Mouse (Mus musculus): ENCODE results near the gene Nfe2l1. TPM values are rescaled to one million over a fixed set of nuclear protein-coding genes. Genes with fewer than 3 reads are reported as not detected.
A peak's percentile ranks its signal among the peaks of the same experiment; 100 is the strongest.

The Nfe2l1 gene
- total and polyA plus RNA-seq, 3 experiments: 37.5 to 66.5 (median 47.0) TPM

GRCm38 (mm10) chr11:96861878-96862289, 32.1 kb upstream of the Nfe2l1 start:
- H3K9me3 ChIP-seq (replicated peaks; ENCODE audit: insufficient read depth, low read length): no peaks in the 10 kb centered on the region
- no peak overlapping the region for H3K27ac ChIP-seq (ENCODE audit: control insufficient read depth, low read depth, low read length)
- H3K4me3 ChIP-seq (ENCODE audit: control insufficient read depth in 1 of 2, insufficient read depth in 1 of 2, low read depth in 2 of 2, low read length in 2 of 2): peak overlapping the region; percentile 56 to 64
- no peaks in the 10 kb centered on the region; a peak in 1 of 4 replicates for H3K27me3 ChIP-seq (ENCODE audit: control insufficient read depth in 1 of 2, insufficient read depth in 2 of 2, low read length in 2 of 2)
- peak overlapping the region; percentile 34; the same call in 1 of the 2 replicates for H3K9ac ChIP-seq (ENCODE audit: control insufficient read depth, low read depth, low read length, poor library complexity, severe bottlenecking)
- no peaks in the 10 kb centered on the region for H3K36me3 ChIP-seq (ENCODE audit: control insufficient read depth in 1 of 2, insufficient read depth in 2 of 2, low read length in 2 of 2)
- DNase-seq (ENCODE audit: low read depth, low spot score): peak; percentile 96
- H3K4me1 ChIP-seq (ENCODE audit: control insufficient read depth in 1 of 2, insufficient read depth in 2 of 2, low read length in 2 of 2): peaks cover 0 to 10% of the 10 kb centered on the region in 2 experiments; a peak in 1 of 4 replicates
- no peaks in the 10 kb centered on the region for H3K79me2 ChIP-seq (ENCODE audit: control insufficient read depth, insufficient read depth, low read length, poor library complexity)
- TF ChIP-seq HCFC1 (IDR thresholded peaks at IDR 0.05; ENCODE audit: low read depth, low read length) (peak; percentile 71), CHD1 (IDR thresholded peaks at IDR 0.05; ENCODE audit: low read depth, low read length) (no peak), TCF12 (IDR thresholded peaks at IDR 0.05; ENCODE audit: low read depth, low read length) (0 out of 2 replicates have a peak, but pooled peaks have one; percentile 25), TBP (IDR thresholded peaks at IDR 0.05; ENCODE audit: low read depth, low read length) (0 out of 2 replicates have a peak, but pooled peaks have one; percentile 32), ETS1 (IDR thresholded peaks at IDR 0.05; ENCODE audit: low read depth, low read length) (0 out of 2 replicates have a peak, but pooled peaks have one; percentile 9), USF2 (IDR thresholded peaks at IDR 0.05; ENCODE audit: borderline replicate concordance in 1 of 2, insufficient read depth in 1 of 2, low read depth in 1 of 2, low read length in 2 of 2) (no peak), ZNF384 (IDR thresholded peaks at IDR 0.05; ENCODE audit: low read depth, low read length) (peak; percentile 63), NRF1 (IDR thresholded peaks at IDR 0.05; ENCODE audit: insufficient read depth, low read depth, low read length, poor library complexity, severe bottlenecking) (peak; percentile 35; the same call in 1 of the 2 replicates), CHD2 (IDR thresholded peaks at IDR 0.05; ENCODE audit: low read length) (no peak), UBTF (IDR thresholded peaks at IDR 0.05; ENCODE audit: borderline replicate concordance, insufficient read depth, low read depth, low read length) (no peak), SIN3A (IDR thresholded peaks at IDR 0.05; ENCODE audit: low read length) (peak; percentile 92), KAT2A (conservative IDR thresholded peaks at IDR 0.05; ENCODE audit: low read depth, low read length) (no peak), GABPA (IDR thresholded peaks at IDR 0.05; ENCODE audit: low read depth, low read length) (no peak), RCOR1 (IDR thresholded peaks at IDR 0.05; ENCODE audit: low read depth, low read length) (0 out of 2 replicates have a peak, but pooled peaks have one; percentile 11), MYB (IDR thresholded peaks at IDR 0.05; ENCODE audit: low read depth, low read length) (no peak), BHLHE40 (IDR thresholded peaks at IDR 0.05; ENCODE audit: borderline replicate concordance, low read depth, low read length) (peak; percentile 95), MAX (IDR thresholded peaks at IDR 0.05; ENCODE audit: low read length) (0 out of 2 replicates have a peak, but pooled peaks have one; percentile 28), TAL1 (IDR thresholded peaks at IDR 0.05; ENCODE audit: low read length) (no peak), EP300 (IDR thresholded peaks at IDR 0.05; ENCODE audit: low read depth in 1 of 2, low read length in 2 of 2) (peak in 1 of 2 experiments; percentile 13; a peak in 1 of 4 replicates), ZKSCAN1 (IDR thresholded peaks at IDR 0.05; ENCODE audit: low read depth, low read length) (no peak), MXI1 (IDR thresholded peaks at IDR 0.05; ENCODE audit: low read depth, low read length) (peak; percentile 89), NELFE (IDR thresholded peaks at IDR 0.05; ENCODE audit: low read depth, low read length) (no peak), MYC (IDR thresholded peaks at IDR 0.05; ENCODE audit: low read depth, low read length) (0 out of 2 replicates have a peak, but pooled peaks have one; percentile 71), POLR2A (IDR thresholded peaks at IDR 0.05; ENCODE audit: control insufficient read depth in 1 of 2, insufficient read depth in 1 of 2, low read depth in 1 of 2, low read length in 2 of 2, poor library complexity in 1 of 2) (no peak), CTCF (IDR thresholded peaks at IDR 0.05 in 2 of 3, conservative IDR thresholded peaks at IDR 0.05 in 1 of 3; ENCODE audit: control insufficient read depth in 1 of 3, insufficient read depth in 1 of 3, low read depth in 2 of 3, low read length in 3 of 3, poor library complexity in 1 of 3, severe bottlenecking in 1 of 3) (peak; percentile 76 to 100 (median 100)), E2F4 (IDR thresholded peaks at IDR 0.05; ENCODE audit: borderline replicate concordance, low read depth, low read length) (no peak), POLR2AphosphoS2 (IDR thresholded peaks at IDR 0.05; ENCODE audit: low read length) (no peak), ELF1 (IDR thresholded peaks at IDR 0.05; ENCODE audit: low read depth, low read length) (peak; percentile 72), MEF2A (IDR thresholded peaks at IDR 0.05; ENCODE audit: extremely low read depth, insufficient replicate concordance, low read depth, low read length, poor library complexity, severe bottlenecking) (no peak), RAD21 (IDR thresholded peaks at IDR 0.05; ENCODE audit: low read depth, low read length) (no peak; the same call in none of the 2 replicates), MAZ (IDR thresholded peaks at IDR 0.05; ENCODE audit: low read depth, low read length) (peak; percentile 72; the same call in 1 of the 2 replicates), JUND (IDR thresholded peaks at IDR 0.05; ENCODE audit: low read depth, low read length) (no peak), POLR2AphosphoS5 (IDR thresholded peaks at IDR 0.05; ENCODE audit: borderline replicate concordance, low read depth, low read length) (no peak), GATA1 (IDR thresholded peaks at IDR 0.05; ENCODE audit: low read depth, low read length) (no peak), MAFK (IDR thresholded peaks at IDR 0.05; ENCODE audit: borderline replicate concordance, low read depth, low read length) (no peak), SMC3 (IDR thresholded peaks at IDR 0.05; ENCODE audit: low read depth, low read length) (peak; percentile 96), USF1 (IDR thresholded peaks at IDR 0.05; ENCODE audit: low read depth, low read length) (peak; percentile 27; the same call in 1 of the 2 replicates)

Measured in MEL (cell line).